Mouse (Mus musculus): Measurements from ENCODE around the gene Ier5l. TPM values are rescaled to one million over a fixed set of nuclear protein-coding genes. Genes with fewer than 3 reads are reported as not detected.

The Ier5l gene
- polyA plus RNA-seq, 1 experiment from 2014 or later, result 2.9 TPM

DNA sequence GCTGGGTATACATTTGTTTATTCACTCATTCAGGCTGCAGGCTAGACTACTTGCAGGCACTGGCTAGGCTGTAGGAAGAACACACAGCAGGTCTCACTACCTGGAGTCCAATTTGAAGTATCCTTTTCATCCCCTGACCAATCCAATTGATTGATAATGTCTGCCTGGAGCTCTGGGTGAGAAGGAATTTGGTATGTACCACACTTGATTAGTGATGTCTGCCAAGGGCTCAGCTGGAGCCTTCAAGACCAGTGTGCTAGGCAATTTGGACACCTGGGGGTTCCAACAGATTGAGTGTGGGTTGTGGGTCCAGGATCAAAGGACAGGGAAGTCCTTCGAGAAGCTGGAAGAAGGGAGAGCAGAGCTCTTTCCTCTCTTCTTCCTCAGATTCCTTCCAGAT lies 4.5 kb upstream of the Ier5l start:
- no peaks in the 10 kb centered on the region for H3K9me3 ChIP-seq
- H3K4me2 ChIP-seq, result no peak overlapping the region
- H3K27me3 ChIP-seq, result no peaks in the 10 kb centered on the region
- ATAC-seq (ENCODE audit: low FRiP score, low read depth), result no peak
- WGBS, result 50% methylated on average over 1 of the region's 1 CpGs
- no peak overlapping the region for H3K9ac ChIP-seq
- H3K36me3 ChIP-seq, result no peaks in the 10 kb centered on the region
- no peak overlapping the region for H3K4me3 ChIP-seq
- H3K4me1 ChIP-seq (replicated peaks), result peaks cover 6% of the 10 kb centered on the region
- no peak overlapping the region for H3K27ac ChIP-seq (replicated peaks)

DNA sequence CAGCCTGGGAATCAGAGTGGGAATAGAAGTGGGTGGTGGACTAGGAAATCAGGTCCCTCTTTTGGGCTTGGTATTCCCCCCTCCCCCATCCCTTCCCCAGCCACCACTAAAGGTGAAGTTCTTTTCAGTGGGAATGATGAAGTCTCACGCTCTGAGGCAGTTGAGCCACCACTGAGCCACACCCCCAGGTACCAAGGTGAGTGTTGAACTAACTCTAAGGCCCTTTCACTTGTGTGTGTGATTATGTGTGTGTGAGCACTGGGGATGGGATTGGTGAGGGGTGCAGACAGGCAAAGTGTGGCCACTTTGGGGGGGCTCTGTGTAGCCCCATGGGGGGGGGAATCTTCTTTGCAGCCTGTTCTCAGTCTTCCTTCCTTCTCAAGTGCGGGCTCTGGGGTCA lies 2.2 kb upstream of the Ier5l start:
- no peak overlapping the region for H3K27ac ChIP-seq (replicated peaks)
- ATAC-seq (ENCODE audit: low FRiP score, low read depth), result no peak
- H3K4me3 ChIP-seq, result no peak overlapping the region
- H3K27me3 ChIP-seq, result no peaks in the 10 kb centered on the region
- 86% methylated on average over 2 of the region's 2 CpGs for WGBS
- peaks cover 15% of the 10 kb centered on the region for H3K4me1 ChIP-seq (replicated peaks)
- H3K9me3 ChIP-seq, result no peaks in the 10 kb centered on the region
- H3K9ac ChIP-seq, result no peak overlapping the region
- no peaks in the 10 kb centered on the region for H3K36me3 ChIP-seq
- no peak overlapping the region for H3K4me2 ChIP-seq

DNA sequence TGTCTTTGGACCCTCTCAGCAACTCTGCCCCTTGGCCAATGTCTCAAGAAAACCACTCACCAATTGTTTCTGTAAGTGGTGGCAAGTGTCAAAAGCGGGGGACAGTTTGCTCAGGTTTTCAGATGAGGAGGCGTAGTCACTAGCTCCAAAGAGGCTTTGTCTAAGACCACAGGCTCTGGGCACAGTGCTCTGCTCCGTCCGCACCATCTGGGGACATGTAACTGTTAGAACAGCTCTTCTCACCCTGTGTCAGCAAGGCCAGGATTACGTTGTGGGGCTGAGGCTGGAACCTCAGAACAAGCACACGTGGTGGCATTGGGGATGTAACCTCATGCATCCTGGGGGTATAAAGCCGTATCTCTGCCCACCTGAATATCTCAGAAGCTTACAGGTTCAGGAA lies 1.4 kb upstream of the Ier5l start:
- Histone ChIP-seq H3K36me3 (no peaks in the 10 kb centered on the region), H3K9ac (no peak overlapping the region), H3K4me2 (no peak overlapping the region), H3K9me3 (no peaks in the 10 kb centered on the region), H3K27ac (replicated peaks) (no peak overlapping the region), H3K27me3 (no peaks in the 10 kb centered on the region), H3K4me3 (no peak overlapping the region), H3K4me1 (replicated peaks) (peaks cover 21% of the 10 kb centered on the region)
- ATAC-seq (ENCODE audit: low FRiP score, low read depth), result no peak
- WGBS, result 87% methylated on average over 7 of the region's 7 CpGs

DNA sequence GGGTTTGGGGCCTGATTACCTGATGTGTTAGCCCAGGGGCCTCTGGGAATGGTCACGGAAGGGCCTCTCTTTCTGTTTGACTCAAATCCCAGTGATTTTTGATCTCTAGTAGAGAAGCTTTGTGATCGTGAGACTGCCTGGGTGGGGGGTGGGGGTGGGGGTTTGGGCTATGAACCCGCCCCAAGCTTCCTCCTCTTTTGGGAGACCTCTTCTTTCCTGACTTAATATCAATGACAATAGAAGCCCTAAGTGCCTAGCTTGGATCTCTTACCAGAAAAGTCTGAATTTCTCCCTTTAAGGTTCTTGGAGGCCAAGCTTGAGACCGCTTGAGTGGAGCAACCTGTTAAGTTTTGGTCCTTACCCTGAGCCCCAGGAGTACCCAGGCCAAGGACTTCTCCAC lies 757 bp upstream of the Ier5l start:
- H3K36me3 ChIP-seq, result no peaks in the 10 kb centered on the region
- H3K4me3 ChIP-seq, result peak overlapping the region; percentile 79
- H3K27ac ChIP-seq (replicated peaks), result no peak overlapping the region
- H3K4me2 ChIP-seq, result peak overlapping the region; percentile 98
- no peak overlapping the region for H3K9ac ChIP-seq
- H3K4me1 ChIP-seq (replicated peaks), result peaks cover 28% of the 10 kb centered on the region
- no peaks in the 10 kb centered on the region for H3K9me3 ChIP-seq
- no peaks in the 10 kb centered on the region for H3K27me3 ChIP-seq
- WGBS, result 35% methylated on average over 4 of the region's 4 CpGs
- no peak for ATAC-seq (ENCODE audit: low FRiP score, low read depth)

DNA sequence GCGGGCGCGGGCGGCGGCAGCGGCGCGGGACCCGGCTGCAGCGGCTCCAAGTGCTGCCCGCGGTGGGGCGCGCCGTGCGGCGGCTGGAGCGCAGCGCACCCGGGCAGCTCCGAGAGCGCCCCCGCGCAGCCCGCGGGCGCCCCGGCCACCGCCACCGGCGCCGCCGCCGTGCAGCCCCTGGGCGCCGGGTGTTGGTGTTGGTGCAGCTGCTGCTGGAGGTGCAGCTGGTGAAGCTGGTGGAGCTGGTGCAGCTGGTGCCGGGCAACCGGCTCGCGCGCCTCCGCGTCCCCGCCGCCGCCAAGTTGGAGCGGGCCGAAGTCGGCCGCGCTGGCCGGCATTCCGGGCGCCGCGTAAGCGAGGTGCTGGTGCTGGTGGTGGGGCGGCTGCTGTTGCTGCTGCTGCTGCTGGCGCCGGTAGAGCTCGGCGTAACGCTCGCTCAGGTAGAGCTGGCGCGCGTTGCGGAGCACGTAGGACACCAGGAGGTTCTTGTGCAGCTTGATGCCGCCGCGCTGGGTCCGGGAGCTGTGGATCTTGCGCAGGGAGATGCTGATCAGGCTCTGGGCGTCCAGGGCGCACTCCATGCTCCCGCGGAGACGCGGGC lies 488 bp downstream of the Ier5l start:
- H3K4me2 ChIP-seq, result peak overlapping the region; percentile 98
- H3K27me3 ChIP-seq, result no peaks in the 10 kb centered on the region
- H3K4me3 ChIP-seq, result peak overlapping the region; percentile 79
- H3K9ac ChIP-seq, result peak overlapping the region; percentile 95
- H3K36me3 ChIP-seq, result no peaks in the 10 kb centered on the region
- H3K9me3 ChIP-seq, result no peaks in the 10 kb centered on the region
- peak; percentile 25; the same call in 1 of the 2 replicates for ATAC-seq (ENCODE audit: low FRiP score, low read depth)
- peaks cover 39% of the 10 kb centered on the region for H3K4me1 ChIP-seq (replicated peaks)
- peak overlapping the region; percentile 91 for H3K27ac ChIP-seq (replicated peaks)
- under 1% methylated on average over 62 of the region's 80 CpGs for WGBS

DNA sequence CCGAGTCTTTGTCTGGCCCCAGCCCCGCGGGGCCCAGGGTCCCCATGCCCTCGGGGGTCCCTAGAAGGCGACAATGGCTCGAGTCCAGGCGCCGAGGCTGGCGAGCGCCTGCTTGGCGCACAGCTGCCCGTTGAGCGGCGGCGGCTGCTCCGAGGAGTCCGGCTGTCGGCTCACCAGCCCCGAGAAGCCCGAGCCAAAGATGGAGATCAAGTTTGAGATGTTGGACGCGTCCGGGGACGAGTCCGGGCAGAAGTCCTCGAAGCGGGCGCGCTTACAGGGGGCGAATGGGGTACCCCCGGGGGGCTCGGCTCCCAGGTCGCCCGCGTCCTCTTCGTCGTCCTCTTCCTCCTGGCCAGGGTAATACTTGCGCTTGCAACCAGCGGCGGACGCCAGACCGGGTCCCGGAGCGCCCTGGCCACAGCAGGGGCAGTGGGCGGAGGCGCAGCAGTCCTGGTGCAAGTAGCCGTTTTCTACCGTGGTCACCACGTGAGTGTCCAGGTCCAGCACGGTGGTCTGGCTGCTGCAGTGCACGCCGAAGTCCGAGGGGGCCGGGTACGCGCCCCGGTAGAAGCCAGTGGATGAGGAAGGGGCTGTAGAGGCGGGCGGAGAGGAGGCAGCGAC lies 1.2 kb downstream of the Ier5l start:
- Histone ChIP-seq H3K9ac (peak overlapping the region; percentile 95), H3K36me3 (no peaks in the 10 kb centered on the region), H3K4me3 (peak overlapping the region; percentile 79), H3K4me1 (replicated peaks) (peaks cover 43% of the 10 kb centered on the region), H3K9me3 (no peaks in the 10 kb centered on the region), H3K27ac (replicated peaks) (peak overlapping the region; percentile 91), H3K4me2 (peak overlapping the region; percentile 98), H3K27me3 (no peaks in the 10 kb centered on the region)
- WGBS, result under 1% methylated on average over 57 of the region's 60 CpGs
- no peak for ATAC-seq (ENCODE audit: low FRiP score, low read depth)

DNA sequence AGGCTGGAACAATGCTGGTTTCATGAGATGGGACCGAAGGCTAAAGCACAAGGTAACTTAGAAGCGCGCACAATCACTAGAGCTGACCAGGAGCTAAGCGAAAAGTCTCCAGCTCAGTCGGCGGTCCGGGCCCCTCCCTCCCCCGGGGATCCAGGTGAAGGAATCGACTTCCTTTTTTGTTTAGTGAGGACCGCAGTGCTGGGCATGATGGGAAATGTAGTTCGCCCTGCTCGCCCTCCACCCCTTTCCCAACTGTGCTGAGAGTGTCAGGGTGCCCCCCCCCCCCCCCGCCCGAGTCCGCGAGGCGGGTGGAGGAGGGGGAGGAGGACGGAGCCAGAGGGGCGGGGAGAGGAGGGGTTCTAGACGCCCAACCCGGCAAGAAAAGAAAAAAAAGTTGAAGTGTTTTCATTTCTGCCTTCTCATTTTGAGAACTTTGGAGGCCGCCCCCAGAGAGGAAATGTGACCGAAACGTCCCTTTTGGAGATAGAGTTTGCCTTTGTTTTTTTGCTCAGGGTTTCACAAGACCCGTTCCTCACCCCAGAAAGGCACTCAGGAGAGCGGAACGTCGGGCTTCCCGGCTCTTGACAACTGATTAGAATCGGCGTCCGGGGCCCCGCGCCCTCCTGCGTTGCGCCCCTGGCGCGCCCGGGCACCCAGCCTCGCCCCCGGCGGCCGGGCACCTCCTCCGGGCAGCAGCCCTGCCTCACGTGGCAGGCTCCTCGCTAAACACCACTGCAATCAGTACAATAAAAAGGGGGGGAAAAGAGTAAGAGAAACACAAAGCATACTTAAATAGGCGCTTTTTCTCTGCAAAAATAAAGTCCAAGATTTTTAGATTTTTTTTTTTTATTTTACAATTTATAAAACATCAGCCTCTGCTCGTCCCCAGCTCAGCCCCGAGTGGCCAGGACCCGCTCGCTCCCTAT lies 2.0 kb downstream of the Ier5l start:
- Histone ChIP-seq H3K4me3 (peak overlapping the region; percentile 79), H3K27me3 (no peaks in the 10 kb centered on the region), H3K4me1 (replicated peaks) (peaks cover 50% of the 10 kb centered on the region), H3K36me3 (no peaks in the 10 kb centered on the region), H3K9ac (peak overlapping the region; percentile 95), H3K4me2 (peak overlapping the region; percentile 98), H3K27ac (replicated peaks) (peak overlapping the region; percentile 91), H3K9me3 (no peaks in the 10 kb centered on the region)
- ATAC-seq (ENCODE audit: low FRiP score, low read depth), result 0 out of 2 replicates have a peak, but pooled peaks have one; percentile 9
- WGBS, result under 1% methylated on average over 43 of the region's 51 CpGs

DNA sequence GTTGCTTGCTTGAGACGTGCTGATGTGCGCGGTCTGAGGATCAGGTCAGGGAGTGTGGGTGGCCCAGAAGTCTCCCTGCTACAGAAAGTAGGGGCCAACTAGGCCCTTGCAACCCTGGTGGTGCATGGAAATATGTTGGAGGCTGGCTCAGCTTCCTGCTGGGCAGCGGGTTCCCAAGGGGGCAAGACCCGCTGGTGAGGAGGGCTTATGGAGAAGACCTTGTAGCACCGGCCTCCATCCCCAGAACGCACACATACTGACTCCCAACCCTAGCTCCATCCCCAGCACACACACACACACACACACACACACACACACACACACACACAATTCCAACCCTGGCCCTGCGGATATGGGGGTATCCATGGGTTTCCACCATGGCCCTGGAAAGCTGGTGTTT lies 3.0 kb downstream of the Ier5l start:
- peak overlapping the region; percentile 98 for H3K4me2 ChIP-seq
- WGBS, result 6% methylated on average over 8 of the region's 8 CpGs
- H3K36me3 ChIP-seq, result no peaks in the 10 kb centered on the region
- H3K9ac ChIP-seq, result peak overlapping the region; percentile 95; the same call in 1 of the 2 replicates
- no peak for ATAC-seq (ENCODE audit: low FRiP score, low read depth)
- no peaks in the 10 kb centered on the region for H3K27me3 ChIP-seq
- no peaks in the 10 kb centered on the region for H3K9me3 ChIP-seq
- peak overlapping the region; percentile 91; the same call in 1 of the 2 replicates for H3K27ac ChIP-seq (replicated peaks)
- peak overlapping the region; percentile 79 for H3K4me3 ChIP-seq
- H3K4me1 ChIP-seq (replicated peaks), result peaks cover 50% of the 10 kb centered on the region

DNA sequence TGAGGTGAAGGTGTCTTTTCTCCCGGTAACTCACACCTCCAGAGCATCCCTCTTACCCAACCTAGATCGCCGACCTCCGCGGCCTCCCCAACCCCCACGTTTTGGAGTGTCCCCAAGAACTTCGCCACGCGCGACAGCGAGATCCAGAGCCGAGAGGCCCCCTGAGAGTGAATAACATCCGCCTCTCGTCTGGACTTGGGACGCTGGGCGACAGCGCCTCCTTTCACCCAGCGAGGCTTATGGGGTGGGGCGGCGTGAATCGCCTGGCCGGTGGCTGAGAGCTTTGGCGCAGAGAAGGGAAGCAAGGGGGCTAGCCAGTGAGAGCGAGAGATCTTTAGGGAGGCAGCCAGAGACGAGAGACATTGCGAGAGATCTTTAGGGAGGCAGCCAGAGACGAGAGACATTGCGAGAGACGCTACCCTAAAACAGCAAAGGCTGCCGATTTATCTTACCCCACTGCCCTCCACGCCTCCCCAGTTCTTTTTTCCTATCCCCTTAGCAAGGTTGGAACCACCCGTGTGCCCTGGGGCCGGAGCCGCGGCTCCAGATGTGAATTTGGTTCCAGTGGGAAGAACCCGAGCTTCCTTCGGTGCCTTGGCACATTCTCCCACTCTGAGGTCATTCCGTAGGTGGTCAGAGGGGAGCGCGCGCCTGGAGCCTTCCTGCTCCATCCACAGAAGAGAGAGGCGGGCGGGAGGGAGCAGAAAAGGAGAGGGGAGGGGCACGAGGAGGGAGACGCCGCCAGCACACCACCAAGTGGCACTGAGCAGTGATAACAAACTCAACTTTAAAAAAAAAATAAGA lies 3.7 kb downstream of the Ier5l start:
- Histone ChIP-seq H3K4me1 (replicated peaks) (peaks cover 50% of the 10 kb centered on the region), H3K27ac (replicated peaks) (peak overlapping the region; percentile 89), H3K4me2 (peak overlapping the region; percentile 98), H3K36me3 (no peaks in the 10 kb centered on the region), H3K27me3 (no peaks in the 10 kb centered on the region), H3K9ac (peak overlapping the region; percentile 71), H3K4me3 (peak overlapping the region; percentile 79), H3K9me3 (no peaks in the 10 kb centered on the region)
- WGBS, result under 1% methylated on average over 46 of the region's 46 CpGs
- ATAC-seq (ENCODE audit: low FRiP score, low read depth), result no peak

DNA sequence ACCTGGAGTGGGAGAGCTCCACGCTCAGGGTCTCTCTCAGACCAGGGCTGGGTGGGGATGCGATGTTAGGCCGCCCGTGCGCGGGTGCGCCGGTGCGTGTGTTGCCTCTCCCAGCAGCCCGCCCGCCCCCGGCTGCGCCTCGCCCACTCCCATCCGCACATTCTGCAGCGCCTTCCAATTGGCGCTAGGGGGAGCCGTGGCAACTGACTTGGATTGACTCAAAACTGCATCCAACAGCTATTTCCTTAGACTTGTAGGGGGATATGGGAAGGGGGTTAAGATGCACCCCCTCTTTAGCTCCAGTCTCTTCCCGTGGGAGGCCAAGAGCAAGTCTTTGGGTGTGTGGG lies 4.2 kb downstream of the Ier5l start:
- under 1% methylated on average over 19 of the region's 19 CpGs for WGBS
- H3K4me1 ChIP-seq (replicated peaks), result peaks cover 49% of the 10 kb centered on the region
- peak overlapping the region; percentile 98 for H3K4me2 ChIP-seq
- H3K4me3 ChIP-seq, result peak overlapping the region; percentile 79
- ATAC-seq (ENCODE audit: low FRiP score, low read depth), result peak; percentile 47
- peak overlapping the region; percentile 71 for H3K9ac ChIP-seq
- H3K9me3 ChIP-seq, result no peaks in the 10 kb centered on the region
- peak overlapping the region; percentile 89 for H3K27ac ChIP-seq (replicated peaks)
- no peaks in the 10 kb centered on the region for H3K27me3 ChIP-seq
- H3K36me3 ChIP-seq, result no peaks in the 10 kb centered on the region

DNA sequence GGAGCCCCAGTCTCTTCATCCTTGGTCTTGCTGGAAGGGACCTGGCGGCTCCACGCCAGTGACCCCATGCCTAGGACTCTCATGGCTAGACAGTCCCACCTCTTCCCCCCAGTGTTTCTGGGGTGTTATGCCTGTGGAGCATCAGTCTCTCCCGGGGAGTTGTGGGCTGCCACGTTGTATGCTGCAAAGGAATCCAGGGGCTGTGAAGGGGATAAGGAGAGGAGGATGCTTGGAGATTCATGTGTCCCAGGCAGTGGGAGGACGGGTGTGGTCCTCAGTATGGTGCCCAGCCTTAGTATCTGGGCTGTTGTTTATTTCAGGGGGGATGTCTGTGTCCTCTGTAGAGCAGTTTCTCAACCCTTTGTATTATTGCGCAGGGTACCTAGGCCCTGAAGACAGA lies 5.0 kb downstream of the Ier5l start:
- H3K4me1 ChIP-seq (replicated peaks), result peaks cover 44% of the 10 kb centered on the region
- 55% methylated on average over 6 of the region's 6 CpGs for WGBS
- no peaks in the 10 kb centered on the region for H3K27me3 ChIP-seq
- peak overlapping the region; percentile 79 for H3K4me3 ChIP-seq
- ATAC-seq (ENCODE audit: low FRiP score, low read depth), result no peak
- H3K27ac ChIP-seq (replicated peaks), result 0 out of 2 replicates have a peak overlapping the region, but pooled peaks have one; percentile 89
- no peaks in the 10 kb centered on the region for H3K36me3 ChIP-seq
- peak overlapping the region; percentile 98 for H3K4me2 ChIP-seq
- no peaks in the 10 kb centered on the region for H3K9me3 ChIP-seq
- H3K9ac ChIP-seq, result 0 out of 2 replicates have a peak overlapping the region, but pooled peaks have one; percentile 71

All from hindbrain, embryonic 15.5 days (tissue).